Mouse (Mus musculus): ENCODE data around the gene Hamp. TPM values are rescaled to one million over a fixed set of nuclear protein-coding genes. Genes with fewer than 3 reads are reported as not detected.
"Not testable (repeated sequence)": the region's sequence is repeated elsewhere in the genome, so short reads cannot be mapped to it uniquely, and the experiment has no call there.

Hamp gene
- polyA plus RNA-seq, 1 experiment from 2014 or later = not detected

GRCm38 (mm10) chr7:30954971-30955520 is 11.2 kb upstream of the Hamp start:
- H3K36me3 ChIP-seq = peaks cover 66% of the 10 kb centered on the region
- no peaks in the 10 kb centered on the region for H3K9me3 ChIP-seq
- H3K4me1 ChIP-seq = peaks cover 21% of the 10 kb centered on the region
- H3K4me3 ChIP-seq = peak overlapping the region; percentile 94
- H3K27me3 ChIP-seq = no peaks in the 10 kb centered on the region
- H3K9ac ChIP-seq = peak overlapping the region; percentile 99; the same call in 1 of the 2 replicates
- WGBS = 91% methylated on average over 12 of the region's 12 CpGs
- no peak for ATAC-seq (ENCODE audit: low FRiP score, low read depth)
- no peak overlapping the region for H3K27ac ChIP-seq
- peak overlapping the region; percentile 86 for H3K4me2 ChIP-seq (replicated peaks)

- no peak overlapping the region for H3K4me3 ChIP-seq
- H3K27ac ChIP-seq = no peak overlapping the region
- 87% methylated on average over 3 of the region's 3 CpGs for WGBS
- H3K4me2 ChIP-seq (replicated peaks) = no peak overlapping the region
- no peaks in the 10 kb centered on the region for H3K9me3 ChIP-seq
- ATAC-seq (ENCODE audit: low FRiP score, low read depth) = no peak
- H3K9ac ChIP-seq = no peak overlapping the region
- peaks cover 21% of the 10 kb centered on the region for H3K4me1 ChIP-seq
- peaks cover 70% of the 10 kb centered on the region for H3K36me3 ChIP-seq
- no peaks in the 10 kb centered on the region for H3K27me3 ChIP-seq
Measured at GRCm38 (mm10) chr7:30954036-30954435, 10.2 kb upstream of the Hamp start.

- no peaks in the 10 kb centered on the region for H3K9me3 ChIP-seq
- ATAC-seq (ENCODE audit: low FRiP score, low read depth) = no peak
- H3K4me1 ChIP-seq = peaks cover 16% of the 10 kb centered on the region
- no peaks in the 10 kb centered on the region for H3K27me3 ChIP-seq
- H3K27ac ChIP-seq = no peak overlapping the region
- H3K36me3 ChIP-seq = peaks cover 68% of the 10 kb centered on the region
- no peak overlapping the region for H3K9ac ChIP-seq
- 86% methylated on average over 6 of the region's 6 CpGs for WGBS
- no peak overlapping the region for H3K4me3 ChIP-seq
- H3K4me2 ChIP-seq (replicated peaks) = no peak overlapping the region
Measured at GRCm38 (mm10) chr7:30953459-30953858, 9.6 kb upstream of the Hamp start.

- Histone ChIP-seq H3K27ac (no peak overlapping the region), H3K4me1 (peaks cover 8% of the 10 kb centered on the region), H3K4me3 (no peak overlapping the region), H3K36me3 (peaks cover 64% of the 10 kb centered on the region), H3K4me2 (replicated peaks) (no peak overlapping the region), H3K9ac (no peak overlapping the region), H3K9me3 (no peaks in the 10 kb centered on the region), H3K27me3 (no peaks in the 10 kb centered on the region)
- 92% methylated on average over 16 of the region's 16 CpGs for WGBS
- ATAC-seq (ENCODE audit: low FRiP score, low read depth) = no peak
Measured at GRCm38 (mm10) chr7:30952441-30953265, 8.8 kb upstream of the Hamp start.

- not testable (repeated sequence) for H3K4me1 ChIP-seq; H3K9me3 ChIP-seq; H3K4me2 ChIP-seq (replicated peaks); H3K27ac ChIP-seq; ATAC-seq (ENCODE audit: low FRiP score, low read depth); H3K27me3 ChIP-seq; H3K4me3 ChIP-seq; H3K9ac ChIP-seq
- 86% methylated on average over 3 of the region's 3 CpGs for WGBS
- H3K36me3 ChIP-seq = peaks cover 76% of the 10 kb centered on the region
Measured at GRCm38 (mm10) chr7:30949902-30950301, 6.1 kb upstream of the Hamp start.

- WGBS = 92% methylated on average over 7 of the region's 7 CpGs
Measured at GRCm38 (mm10) chr7:30945876-30946275, 2.0 kb upstream of the Hamp start.

GRCm38 (mm10) chr7:30945466-30945865 is 1.6 kb upstream of the Hamp start:
- 89% methylated on average over 7 of the region's 7 CpGs for WGBS

More at GRCm38 (mm10) chr7:30945876-30946275, 2.0 kb upstream of the Hamp start:
- no peak overlapping the region for H3K27ac ChIP-seq
- no peak overlapping the region for H3K4me2 ChIP-seq (replicated peaks)
- H3K4me3 ChIP-seq = no peak overlapping the region
- H3K9me3 ChIP-seq = no peaks in the 10 kb centered on the region
- H3K9ac ChIP-seq = no peak overlapping the region
- H3K36me3 ChIP-seq = peaks cover 36% of the 10 kb centered on the region
- no peaks in the 10 kb centered on the region for H3K27me3 ChIP-seq
- H3K4me1 ChIP-seq = no peaks in the 10 kb centered on the region
- ATAC-seq (ENCODE audit: low FRiP score, low read depth) = no peak

GRCm38 (mm10) chr7:30944706-30945105 is 874 bp upstream of the Hamp start:
- H3K4me2 ChIP-seq (replicated peaks); H3K27ac ChIP-seq; H3K4me3 ChIP-seq; H3K4me1 ChIP-seq; H3K27me3 ChIP-seq; H3K9me3 ChIP-seq; ATAC-seq (ENCODE audit: low FRiP score, low read depth); H3K9ac ChIP-seq: not testable (repeated sequence)
- 74% methylated on average over 2 of the region's 2 CpGs for WGBS
- H3K36me3 ChIP-seq = peaks cover 25% of the 10 kb centered on the region

More at GRCm38 (mm10) chr7:30945466-30945865, 1.6 kb upstream of the Hamp start:
- H3K27me3 ChIP-seq; ATAC-seq (ENCODE audit: low FRiP score, low read depth); H3K9me3 ChIP-seq; H3K4me3 ChIP-seq; H3K9ac ChIP-seq; H3K4me2 ChIP-seq (replicated peaks); H3K27ac ChIP-seq; H3K4me1 ChIP-seq: not testable (repeated sequence)
- H3K36me3 ChIP-seq = peaks cover 32% of the 10 kb centered on the region

- 62% methylated on average over 3 of the region's 3 CpGs for WGBS
- not testable (repeated sequence) for H3K4me2 ChIP-seq (replicated peaks); H3K9me3 ChIP-seq; H3K4me1 ChIP-seq; H3K4me3 ChIP-seq; H3K27ac ChIP-seq; H3K9ac ChIP-seq; H3K27me3 ChIP-seq; ATAC-seq (ENCODE audit: low FRiP score, low read depth)
- peaks cover 15% of the 10 kb centered on the region for H3K36me3 ChIP-seq
Measured at GRCm38 (mm10) chr7:30942365-30942764, 1.5 kb downstream of the Hamp start.

- not testable (repeated sequence) for H3K27me3 ChIP-seq; H3K4me1 ChIP-seq; H3K27ac ChIP-seq; ATAC-seq (ENCODE audit: low FRiP score, low read depth); H3K9ac ChIP-seq; H3K9me3 ChIP-seq; H3K36me3 ChIP-seq; H3K4me3 ChIP-seq; H3K4me2 ChIP-seq (replicated peaks)
- WGBS = 91% methylated on average over 1 of the region's 1 CpGs
Measured at GRCm38 (mm10) chr7:30940070-30940469, 3.8 kb downstream of the Hamp start.

- H3K4me3 ChIP-seq; H3K4me2 ChIP-seq (replicated peaks); H3K9ac ChIP-seq; H3K9me3 ChIP-seq; H3K27me3 ChIP-seq; H3K27ac ChIP-seq; H3K36me3 ChIP-seq; ATAC-seq (ENCODE audit: low FRiP score, low read depth); H3K4me1 ChIP-seq: not testable (repeated sequence)
- 70% methylated on average over 6 of the region's 6 CpGs for WGBS
Measured at GRCm38 (mm10) chr7:30935422-30936099, 8.3 kb downstream of the Hamp start.

- ATAC-seq (ENCODE audit: low FRiP score, low read depth); H3K36me3 ChIP-seq; H3K9me3 ChIP-seq; H3K4me2 ChIP-seq (replicated peaks); H3K4me1 ChIP-seq; H3K9ac ChIP-seq; H3K27me3 ChIP-seq; H3K27ac ChIP-seq; H3K4me3 ChIP-seq: not testable (repeated sequence)
- WGBS = 83% methylated on average over 2 of the region's 2 CpGs
Measured at GRCm38 (mm10) chr7:30924581-30924980, 19.3 kb downstream of the Hamp start, which contains the start of gene Hamp2. Gene Hamp2 (minus strand): TSS chr7:30924681.
